Mouse (Mus musculus): ENCODE measurements at regions not wholly inside any gene's neighbourhood (a gene's known extent, or its start where the extent isn't known, plus 50 kb on each side); places are given as distances from the start of the nearest gene placed in this dataset.

- H3K27me3 ChIP-seq: no peaks in the 10 kb centered on the region
- H3K4me3 ChIP-seq: no peak overlapping the region
- peaks cover 19% of the 10 kb centered on the region for H3K4me1 ChIP-seq
- H3K27ac ChIP-seq: no peak overlapping the region
- no peak overlapping the region for H3K9ac ChIP-seq
- WGBS: 47% methylated on average over 4 of the region's 4 CpGs
- H3K9me3 ChIP-seq (replicated peaks): no peaks in the 10 kb centered on the region
- no peaks in the 10 kb centered on the region for H3K36me3 ChIP-seq (ENCODE audit: poor library complexity, severe bottlenecking)
- H3K4me2 ChIP-seq: no peak overlapping the region
- no peak for ATAC-seq
These were observed 99.0 kb upstream of the Rnaseh2b start for GRCm38 (mm10) chr14:62193371-62193770.

- ATAC-seq: no peak
These were observed 95.6 kb upstream of the Rnaseh2b start for GRCm38 (mm10) chr14:62196776-62197175.

GRCm38 (mm10) chr14:62198476-62199190 lies 93.8 kb upstream of the Rnaseh2b start:
- H3K27ac ChIP-seq: no peak overlapping the region
- H3K9me3 ChIP-seq (replicated peaks): no peaks in the 10 kb centered on the region
- H3K4me2 ChIP-seq: no peak overlapping the region
- peaks cover 15% of the 10 kb centered on the region for H3K4me1 ChIP-seq
- no peaks in the 10 kb centered on the region for H3K36me3 ChIP-seq (ENCODE audit: poor library complexity, severe bottlenecking)
- H3K9ac ChIP-seq: no peak overlapping the region
- 66% methylated on average over 6 of the region's 6 CpGs for WGBS
- no peak for ATAC-seq
- no peak overlapping the region for H3K4me3 ChIP-seq
- H3K27me3 ChIP-seq: no peaks in the 10 kb centered on the region

More at GRCm38 (mm10) chr14:62196776-62197175, 95.6 kb upstream of the Rnaseh2b start:
- Histone ChIP-seq H3K27ac (no peak overlapping the region), H3K9me3 (replicated peaks) (no peaks in the 10 kb centered on the region), H3K9ac (no peak overlapping the region), H3K36me3 (ENCODE audit: poor library complexity, severe bottlenecking) (no peaks in the 10 kb centered on the region), H3K4me2 (no peak overlapping the region), H3K4me1 (peaks cover 23% of the 10 kb centered on the region), H3K27me3 (no peaks in the 10 kb centered on the region), H3K4me3 (no peak overlapping the region)
- 68% methylated on average over 4 of the region's 4 CpGs for WGBS

- ATAC-seq: no peak
These were observed 77.3 kb upstream of the Rnaseh2b start for GRCm38 (mm10) chr14:62215071-62215470.

GRCm38 (mm10) chr14:62216995-62217394 lies 75.4 kb upstream of the Rnaseh2b start:
- no peak for ATAC-seq
- H3K4me1 ChIP-seq: no peaks in the 10 kb centered on the region
- WGBS: 90% methylated on average over 1 of the region's 1 CpGs

More at GRCm38 (mm10) chr14:62215071-62215470, 77.3 kb upstream of the Rnaseh2b start:
- Histone ChIP-seq H3K36me3 (ENCODE audit: poor library complexity, severe bottlenecking) (no peaks in the 10 kb centered on the region), H3K4me3 (no peak overlapping the region), H3K27me3 (no peaks in the 10 kb centered on the region), H3K4me1 (no peaks in the 10 kb centered on the region), H3K27ac (no peak overlapping the region), H3K9me3 (replicated peaks) (no peaks in the 10 kb centered on the region), H3K9ac (no peak overlapping the region), H3K4me2 (no peak overlapping the region)
- WGBS: 80% methylated on average over 1 of the region's 1 CpGs

GRCm38 (mm10) chr14:62217971-62218370 lies 74.4 kb upstream of the Rnaseh2b start:
- 70% methylated on average over 2 of the region's 2 CpGs for WGBS

More at GRCm38 (mm10) chr14:62216995-62217394, 75.4 kb upstream of the Rnaseh2b start:
- no peak overlapping the region for H3K27ac ChIP-seq
- no peak overlapping the region for H3K4me2 ChIP-seq
- no peak overlapping the region for H3K9ac ChIP-seq
- no peaks in the 10 kb centered on the region for H3K36me3 ChIP-seq (ENCODE audit: poor library complexity, severe bottlenecking)
- H3K4me3 ChIP-seq: no peak overlapping the region
- no peaks in the 10 kb centered on the region for H3K27me3 ChIP-seq
- H3K9me3 ChIP-seq (replicated peaks): no peaks in the 10 kb centered on the region

GRCm38 (mm10) chr14:62218716-62219115 lies 73.7 kb upstream of the Rnaseh2b start:
- H3K9me3 ChIP-seq (replicated peaks): no peaks in the 10 kb centered on the region
- H3K4me1 ChIP-seq: no peaks in the 10 kb centered on the region
- H3K36me3 ChIP-seq (ENCODE audit: poor library complexity, severe bottlenecking): no peaks in the 10 kb centered on the region
- no peaks in the 10 kb centered on the region for H3K27me3 ChIP-seq
- no peak for ATAC-seq
- H3K9ac ChIP-seq: no peak overlapping the region
- H3K27ac ChIP-seq: no peak overlapping the region
- no peak overlapping the region for H3K4me2 ChIP-seq
- no peak overlapping the region for H3K4me3 ChIP-seq
- WGBS: 41% methylated on average over 2 of the region's 2 CpGs

More at GRCm38 (mm10) chr14:62217971-62218370, 74.4 kb upstream of the Rnaseh2b start:
- Histone ChIP-seq H3K9me3 (replicated peaks) (no peaks in the 10 kb centered on the region), H3K4me2 (no peak overlapping the region), H3K4me1 (no peaks in the 10 kb centered on the region), H3K4me3 (no peak overlapping the region), H3K27ac (no peak overlapping the region), H3K36me3 (ENCODE audit: poor library complexity, severe bottlenecking) (no peaks in the 10 kb centered on the region), H3K27me3 (no peaks in the 10 kb centered on the region), H3K9ac (no peak overlapping the region)
- ATAC-seq: no peak

- WGBS: 94% methylated on average over 4 of the region's 4 CpGs
- Histone ChIP-seq H3K27ac (no peak overlapping the region), H3K9ac (no peak overlapping the region), H3K27me3 (no peaks in the 10 kb centered on the region), H3K4me1 (no peaks in the 10 kb centered on the region), H3K9me3 (replicated peaks) (no peaks in the 10 kb centered on the region), H3K4me3 (no peak overlapping the region), H3K4me2 (no peak overlapping the region), H3K36me3 (ENCODE audit: poor library complexity, severe bottlenecking) (no peaks in the 10 kb centered on the region)
- ATAC-seq: no peak
These were observed 71.6 kb upstream of the Rnaseh2b start for GRCm38 (mm10) chr14:62220770-62221169.
